Mouse (Mus musculus) adrenal gland, adult (tissue): Measurements from ENCODE around the gene Inf2.

Experiments used
- DNase-seq, 2 experiments: peaks; one replicate each; pipeline ENCODE4 v3.0.0; 2022 to 2023; ENCODE audit warnings: low spot score in 1 of 2; ENCODE audit not compliant: inconsistent age in 2 of 2

The Inf2 gene

DNA sequence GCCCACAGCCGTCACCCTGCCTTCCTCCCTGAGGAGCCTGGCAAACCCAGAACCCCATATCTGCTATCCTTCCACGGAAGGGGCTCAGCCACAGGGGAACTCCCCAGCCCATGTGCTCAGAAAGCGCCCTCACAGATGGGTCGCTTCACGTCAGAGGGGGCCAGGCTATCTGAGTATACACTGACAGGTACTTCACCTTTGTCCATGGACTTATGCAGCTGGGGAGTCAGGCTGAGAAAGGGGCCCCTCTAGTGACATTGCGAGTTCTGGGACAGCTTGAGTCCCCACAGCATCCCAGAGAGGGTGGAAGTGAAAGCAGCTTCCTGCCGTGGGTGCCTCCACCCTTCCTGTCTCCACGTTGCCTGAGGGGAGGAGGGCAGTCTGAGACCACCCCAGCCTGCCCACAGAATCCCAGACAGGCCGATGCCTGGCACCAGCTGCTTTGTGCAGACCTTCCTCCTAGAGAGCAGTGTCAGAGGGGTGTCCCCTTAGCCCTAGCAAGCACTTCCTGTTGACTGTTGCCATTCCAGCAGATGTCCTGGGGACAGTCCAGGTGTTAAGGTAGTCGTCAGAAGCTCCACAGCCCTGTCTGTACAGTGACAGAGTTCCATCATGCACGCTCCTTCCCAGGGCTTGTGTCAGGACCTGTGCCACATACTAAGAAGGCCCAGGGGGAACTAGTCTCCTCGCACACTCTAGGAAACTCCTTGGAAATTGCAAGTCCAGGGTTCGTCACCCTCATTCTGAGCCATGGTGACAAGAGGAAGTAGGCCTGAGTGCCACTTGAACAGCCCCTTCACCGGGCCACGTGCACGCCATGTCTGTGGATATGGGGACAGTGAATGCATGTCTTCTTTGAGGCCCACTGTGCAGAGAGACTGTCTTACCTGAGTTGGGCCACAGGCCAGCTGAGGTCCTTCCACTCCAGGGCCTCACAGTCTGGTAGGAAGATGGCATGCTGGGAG, 5.6 kb downstream of the Inf2 start:
- peak in 1 of 2 experiments; percentile 59 for DNase-seq

DNA sequence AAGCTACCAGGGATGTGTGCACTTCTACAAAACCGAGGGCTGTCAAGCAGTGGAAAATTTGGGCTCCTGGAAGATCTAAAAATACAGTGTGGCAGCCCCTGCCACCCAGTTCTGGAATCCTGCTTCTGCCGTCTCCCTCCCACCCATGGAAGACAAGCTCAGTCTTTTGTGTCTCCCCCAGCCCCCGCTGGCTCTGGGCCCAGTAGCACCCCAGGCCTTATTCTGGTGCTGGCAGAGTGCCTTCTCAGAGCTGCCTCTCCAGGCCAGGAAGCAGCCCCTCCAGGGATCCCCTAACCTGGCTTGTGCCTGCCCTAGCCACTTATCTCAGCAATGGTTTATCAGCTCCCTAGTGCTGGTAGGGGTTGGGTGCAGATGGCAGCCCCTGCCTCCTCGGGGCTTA, 6.4 kb downstream of the Inf2 start:
- peak; percentile 56 to 79 for DNase-seq

GRCm38 (mm10) chr12:112595626-112596025, 7.0 kb downstream of the Inf2 start:
- DNase-seq, result peak; percentile 78 to 85

- DNase-seq, result peak in 1 of 2 experiments; percentile 71
Measured at GRCm38 (mm10) chr12:112596454-112596853, 7.9 kb downstream of the Inf2 start.

DNA sequence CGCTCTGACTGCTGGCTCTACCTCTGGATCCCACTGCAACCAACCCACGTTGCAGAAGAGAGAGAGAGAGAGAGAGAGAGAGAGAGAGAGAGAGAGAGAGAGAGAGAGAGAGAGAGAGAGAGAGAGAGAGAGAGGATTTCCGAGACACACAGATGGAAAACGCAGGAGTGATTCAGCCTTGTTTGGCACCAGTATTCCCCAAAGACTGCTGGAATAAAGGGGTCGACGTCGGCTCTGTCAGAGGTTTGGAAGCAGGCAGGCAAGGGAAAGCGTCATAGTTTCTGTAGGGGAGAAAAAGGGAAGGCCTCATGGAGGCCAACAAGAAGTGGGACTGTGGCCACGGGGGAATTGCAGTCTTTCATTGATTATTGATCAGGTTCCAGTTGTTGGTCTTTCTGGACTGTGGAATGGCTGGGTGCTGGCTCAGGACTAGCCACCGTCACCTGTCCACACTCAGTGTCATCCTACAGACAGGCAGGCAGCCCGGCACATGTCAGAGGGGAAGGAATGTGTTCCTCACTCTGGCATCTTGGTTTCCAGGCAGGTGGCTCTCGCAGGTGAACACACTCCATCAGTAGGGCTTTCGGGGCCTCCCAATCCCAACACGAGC, 8.4 kb downstream of the Inf2 start:
- no peak for DNase-seq

GRCm38 (mm10) chr12:112597618-112598017, 9.0 kb downstream of the Inf2 start:
- DNase-seq, result peak in 1 of 2 experiments; percentile 70

- DNase-seq, result peak in 1 of 2 experiments; percentile 39
Measured at GRCm38 (mm10) chr12:112599198-112599597, 10.6 kb downstream of the Inf2 start.

- no peak for DNase-seq
Measured at GRCm38 (mm10) chr12:112599942-112600611, 11.5 kb downstream of the Inf2 start.

DNA sequence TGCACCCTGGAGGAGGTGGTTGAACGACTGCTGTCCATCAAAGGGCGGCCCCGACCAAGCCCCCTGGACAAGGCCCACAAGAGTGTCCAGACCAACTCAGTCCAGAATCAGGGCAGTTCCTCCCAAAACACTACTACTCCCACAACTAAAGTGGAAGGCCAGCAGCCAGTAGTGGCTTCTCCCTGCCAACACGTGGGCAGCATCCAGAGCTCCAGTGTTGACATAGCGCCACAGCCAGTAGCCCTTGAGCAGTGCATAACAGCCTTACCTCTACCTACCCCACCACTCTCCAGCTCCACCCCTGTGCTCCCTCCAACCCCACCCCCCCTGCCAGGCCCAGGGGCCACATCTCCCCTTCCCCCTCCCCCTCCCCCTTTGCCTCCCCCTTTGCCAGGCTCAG, 15.4 kb downstream of the Inf2 start:
- peak in 1 of 2 experiments; percentile 38 for DNase-seq

DNA sequence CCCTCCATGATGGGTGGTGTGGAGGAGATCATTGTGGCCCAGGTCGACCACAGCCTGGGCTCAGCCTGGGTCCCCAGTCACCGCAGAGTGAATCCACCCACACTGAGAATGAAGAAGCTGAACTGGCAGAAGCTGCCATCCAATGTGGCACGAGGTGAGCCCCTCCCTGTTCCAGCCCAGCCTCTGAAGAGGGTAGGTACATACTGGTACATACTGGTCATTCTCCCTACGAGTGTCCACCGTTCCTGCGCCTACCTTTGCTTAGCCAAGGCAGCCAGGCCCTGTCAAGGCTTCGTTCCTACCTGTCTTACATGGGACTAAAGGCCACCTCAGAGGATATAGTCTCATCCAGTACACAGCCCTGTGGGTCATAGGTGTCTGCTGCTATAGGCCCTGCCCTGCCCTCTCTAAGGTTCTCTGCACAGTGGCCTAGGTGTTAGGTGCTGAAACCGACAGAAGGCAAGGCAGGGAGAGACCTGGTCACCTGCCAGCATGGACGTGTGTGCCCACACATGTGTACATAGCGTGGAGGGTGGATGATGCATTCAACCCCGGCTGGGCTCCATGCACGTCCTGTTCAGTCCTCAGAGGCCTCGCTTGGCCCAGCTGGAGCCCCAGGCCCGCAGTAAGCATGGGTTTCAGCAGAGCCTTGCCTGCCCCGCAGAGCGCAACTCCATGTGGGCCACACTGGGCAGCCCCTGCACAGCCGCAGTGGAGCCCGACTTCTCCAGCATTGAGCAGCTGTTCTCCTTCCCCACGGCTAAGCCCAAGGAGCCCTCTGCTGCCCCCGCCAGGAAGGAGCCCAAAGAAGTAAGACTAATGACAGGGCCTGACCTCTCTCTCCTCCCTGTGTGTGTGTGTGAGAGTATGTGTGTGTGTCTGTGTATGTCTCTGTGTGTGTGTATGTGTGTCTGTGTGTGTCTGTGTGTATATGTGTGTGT, 16.4 kb downstream of the Inf2 start:
- DNase-seq, result peak in 1 of 2 experiments; percentile 62

DNA sequence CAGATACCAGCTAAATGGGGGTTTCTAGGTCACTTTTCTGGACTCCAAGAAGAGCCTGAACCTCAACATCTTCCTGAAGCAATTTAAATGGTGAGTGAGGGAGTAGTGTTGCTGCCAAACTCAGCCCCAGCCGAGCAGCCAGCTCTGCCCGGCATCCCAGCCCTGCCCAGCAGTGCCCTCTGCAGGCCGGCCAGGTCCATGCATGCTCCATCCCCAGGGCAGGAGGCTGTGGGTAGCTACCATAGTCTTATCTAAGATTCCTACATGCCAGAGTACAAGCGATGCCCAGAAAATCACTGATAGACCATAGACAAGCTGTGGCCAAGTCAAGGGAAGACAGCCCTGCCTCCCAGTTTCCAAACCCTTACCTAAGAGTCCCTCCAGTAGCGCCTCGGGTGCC, 17.2 kb downstream of the Inf2 start:
- peak; percentile 80 to 93 for DNase-seq

DNA sequence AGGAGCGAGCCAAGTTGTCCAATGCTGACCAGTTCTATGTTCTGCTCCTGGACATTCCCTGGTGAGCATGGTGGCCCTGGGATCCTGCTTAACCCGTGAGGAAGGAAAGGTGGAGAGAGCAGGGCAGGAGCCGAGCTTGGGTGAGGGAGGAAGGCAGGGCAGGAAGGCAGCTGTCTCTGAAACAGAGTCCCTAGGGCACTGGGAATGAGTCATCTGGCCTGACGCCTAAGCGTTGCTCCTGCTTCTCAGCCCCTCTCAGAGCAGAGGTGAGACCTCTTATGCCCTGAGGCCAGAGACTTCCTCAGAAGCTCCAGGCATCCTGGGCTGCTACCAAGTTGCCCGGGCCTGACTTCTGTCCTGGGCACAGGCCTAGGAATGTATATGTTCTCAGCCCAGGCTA, 18.4 kb downstream of the Inf2 start:
- DNase-seq, result peak in 1 of 2 experiments; percentile 50

DNA sequence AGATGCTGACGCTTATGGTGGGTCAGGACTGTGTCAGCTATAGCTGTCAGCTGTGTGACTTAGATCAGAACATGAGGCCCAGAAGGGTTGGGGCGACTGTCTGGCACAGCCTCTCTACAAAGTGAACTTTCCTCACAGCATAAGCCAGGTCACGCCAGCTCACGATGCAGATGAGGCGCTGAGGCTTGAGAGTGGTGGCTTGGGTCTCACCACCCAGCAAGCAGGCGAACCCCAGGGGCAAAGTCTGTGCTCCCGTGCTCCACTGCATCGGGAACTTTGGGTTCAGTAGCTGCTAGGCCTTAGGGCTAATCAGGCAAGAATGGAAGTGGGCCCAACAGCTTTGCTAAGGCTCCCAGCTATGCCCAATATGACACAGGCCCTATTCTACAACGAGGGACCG, 20.4 kb downstream of the Inf2 start:
- DNase-seq, result no peak

DNA sequence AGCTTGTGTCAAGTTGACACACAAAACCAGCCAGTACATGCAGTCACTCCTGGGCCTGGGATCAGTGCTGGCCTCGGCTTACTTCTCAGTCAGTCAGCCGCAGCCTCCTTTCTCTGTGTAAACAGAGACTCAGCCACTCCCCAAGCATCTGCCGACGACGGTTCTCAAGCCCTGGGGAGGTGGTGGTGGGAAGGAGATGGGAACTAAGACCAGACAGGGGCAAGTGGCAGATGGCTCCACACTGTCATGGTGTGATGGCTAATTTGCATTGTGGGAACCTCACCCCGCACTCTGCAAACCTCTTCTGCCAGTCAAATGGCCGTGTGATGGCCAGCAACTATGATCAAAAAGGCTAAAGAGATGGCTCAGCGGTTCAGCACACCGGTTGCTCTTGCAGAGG, 28.1 kb downstream of the Inf2 start:
- no peak for DNase-seq

DNA sequence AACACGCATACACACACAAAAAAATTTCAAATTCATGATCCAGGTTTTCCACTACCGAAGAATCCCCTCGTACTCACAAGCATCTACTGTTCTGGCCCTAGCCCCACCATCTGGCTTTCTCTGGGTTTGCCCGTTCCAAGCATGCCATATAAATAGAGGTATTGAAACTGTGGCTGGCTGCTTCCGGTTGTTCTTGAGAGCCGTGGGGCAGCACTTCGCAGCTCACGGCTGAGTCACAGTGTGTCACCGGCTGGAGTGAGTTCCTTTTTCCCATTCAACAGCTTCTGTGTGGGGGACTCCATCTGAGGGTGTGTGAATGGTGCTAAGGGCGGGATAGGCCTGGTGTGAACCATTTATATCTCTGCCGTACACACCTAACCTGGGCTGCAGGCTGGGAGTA, 28.6 kb downstream of the Inf2 start:
- DNase-seq, result peak in 1 of 2 experiments; percentile 66

GRCm38 (mm10) chr12:112617898-112618380, 29.4 kb downstream of the Inf2 start:
- DNase-seq, result peak; percentile 76 to 89

GRCm38 (mm10) chr12:112618981-112619685, 30.5 kb downstream of the Inf2 start:
- no peak for DNase-seq

DNA sequence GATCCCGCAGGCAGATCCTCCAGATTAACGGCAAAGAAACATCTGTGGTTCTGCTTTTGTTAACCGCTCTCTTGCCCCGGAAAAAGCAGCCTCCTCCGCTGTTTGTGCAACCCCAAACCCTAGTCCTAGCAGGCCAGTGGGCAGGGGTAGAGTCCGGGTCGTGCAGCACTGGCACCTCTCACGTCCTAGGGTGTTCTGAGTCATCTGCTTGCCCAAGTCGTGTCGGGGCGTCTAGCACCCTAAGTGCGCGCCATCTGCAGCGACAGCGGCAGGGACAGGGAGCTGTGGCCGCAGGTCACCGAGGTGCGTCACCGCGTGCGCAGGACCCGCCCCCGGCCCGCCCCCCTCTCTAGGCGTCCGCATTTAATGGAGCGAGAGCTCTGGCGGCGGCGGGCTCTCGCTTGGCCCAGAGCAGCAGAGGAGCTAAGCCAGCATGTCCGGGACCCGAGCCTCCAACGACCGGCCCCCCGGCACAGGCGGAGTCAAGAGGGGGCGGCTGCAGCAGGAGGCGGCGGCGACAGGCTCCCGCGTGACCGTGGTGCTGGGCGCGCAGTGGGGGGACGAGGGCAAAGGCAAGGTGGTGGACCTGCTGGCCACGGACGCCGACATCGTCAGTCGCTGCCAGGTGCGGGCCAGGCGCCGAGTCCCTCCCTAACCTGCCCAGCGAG, 31.2 kb downstream of the Inf2 start, which contains the start of gene Adssl1:
TSS of gene Adssl1 (plus strand) at position 360 of the 668 bp plus-strand sequence.
- peak; percentile 77 to 88 for DNase-seq
